Mouse (Mus musculus) gastrocnemius, postnatal 4 days (tissue): ENCODE measurements around the gene Mab21l2. TPM values are rescaled to one million over a fixed set of nuclear protein-coding genes. Genes with fewer than 3 reads are reported as not detected.
A peak's percentile ranks its signal among the peaks of the same experiment; 100 is the strongest.

Source experiments
- DNase-seq, 2 experiments: peaks; one replicate each; pipeline ENCODE4 v3.0.0; 2021 to 2022; ENCODE audit warnings: low spot score in 2 of 2, mixed read lengths in 2 of 2
- long read RNA-seq, 2 experiments: library from polyadenylated mRNA; stranded (forward); transcript quantifications; one replicate each; pipeline ENCODE4 v2.0.0; 2021
- total RNA-seq, 2 experiments: library from RNA; stranded (reverse); gene quantifications; 2 replicates each; pipeline ENCODE4 v1.2.3; 2021

The Mab21l2 gene
- 1 to 10 TPM in 1 of 2 experiments, under 1 TPM in 1; 0.74 to 1.9 TPM for total RNA-seq
- long read RNA-seq, experiment 1, partial matches to known transcripts: 0 of 2 reads
- long read RNA-seq, experiment 1, other reads (novel, unspliced or antisense): 0 of 2 reads
- long read RNA-seq, experiment 2, partial matches to known transcripts: 0 of 1 reads
- long read RNA-seq, experiment 2, other reads (novel, unspliced or antisense): 0 of 1 reads

DNA sequence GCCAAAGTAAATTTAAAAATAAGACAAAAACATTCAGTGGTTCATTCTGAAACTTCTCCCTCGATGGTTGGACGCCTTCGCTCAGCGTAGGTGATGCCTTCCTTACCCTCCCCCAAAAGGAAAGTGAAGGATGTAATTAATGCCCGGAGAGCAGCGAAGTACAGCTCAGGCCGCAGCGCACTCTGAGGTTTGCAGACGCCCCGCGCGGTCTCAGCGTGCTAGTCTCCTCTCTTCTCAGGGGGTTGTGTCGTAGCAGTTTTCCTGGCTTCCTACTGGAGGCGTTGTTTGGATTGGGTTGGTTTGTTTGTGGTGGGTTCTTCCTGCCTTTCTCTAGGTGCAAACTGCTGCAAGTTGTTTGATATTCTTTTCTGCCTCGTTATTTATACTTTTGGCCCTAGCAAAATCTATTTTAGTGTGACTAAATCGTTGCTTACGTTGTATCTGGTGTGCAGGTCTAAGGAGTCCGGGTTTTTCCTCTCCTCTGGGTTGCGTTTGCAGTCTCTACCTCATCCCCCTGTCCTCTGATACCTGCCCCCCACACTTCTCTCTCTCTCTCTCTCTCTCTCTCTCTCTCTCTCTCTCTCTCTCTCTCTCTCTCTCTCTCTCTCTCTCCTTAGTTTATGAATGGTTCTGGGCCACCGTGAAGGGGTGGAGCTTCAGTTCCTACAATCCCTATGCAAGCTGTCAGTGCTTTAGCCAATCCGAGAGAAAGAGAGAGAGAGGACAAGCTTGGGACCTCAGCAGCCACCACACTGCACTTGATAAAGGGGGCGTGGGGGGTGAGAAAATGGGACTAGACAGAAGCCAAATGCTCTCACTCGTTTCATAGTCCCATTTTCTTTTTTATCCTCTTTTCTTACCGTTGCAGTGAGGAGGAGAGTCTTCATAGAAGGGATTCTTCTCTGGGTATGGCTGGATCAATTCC is at the start of gene Mab21l2:
Mab21l2 (minus strand) TSS at position 539 of the 925 bp plus-strand sequence.
- peak; percentile 19 to 48 for DNase-seq

DNA sequence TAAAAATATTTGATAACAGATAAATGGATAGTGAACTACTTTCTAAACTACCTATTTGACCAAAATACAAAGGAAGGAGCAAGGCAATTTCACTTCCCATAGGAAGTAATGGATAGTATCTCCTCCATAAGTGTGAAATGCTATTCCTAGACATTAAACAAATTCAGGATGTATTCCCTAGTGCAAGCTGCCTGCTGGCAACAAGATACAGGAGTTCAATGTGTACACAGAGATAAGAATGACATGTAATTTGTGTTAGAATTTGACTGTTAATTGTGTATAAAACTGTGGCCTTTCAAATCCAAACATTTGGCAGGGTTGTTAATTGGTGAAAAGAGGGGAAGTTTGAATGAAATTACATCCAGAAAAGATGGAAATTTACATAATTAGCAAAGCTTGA is 26.9 kb upstream of the Mab21l2 start:
- DNase-seq: no peak

DNA sequence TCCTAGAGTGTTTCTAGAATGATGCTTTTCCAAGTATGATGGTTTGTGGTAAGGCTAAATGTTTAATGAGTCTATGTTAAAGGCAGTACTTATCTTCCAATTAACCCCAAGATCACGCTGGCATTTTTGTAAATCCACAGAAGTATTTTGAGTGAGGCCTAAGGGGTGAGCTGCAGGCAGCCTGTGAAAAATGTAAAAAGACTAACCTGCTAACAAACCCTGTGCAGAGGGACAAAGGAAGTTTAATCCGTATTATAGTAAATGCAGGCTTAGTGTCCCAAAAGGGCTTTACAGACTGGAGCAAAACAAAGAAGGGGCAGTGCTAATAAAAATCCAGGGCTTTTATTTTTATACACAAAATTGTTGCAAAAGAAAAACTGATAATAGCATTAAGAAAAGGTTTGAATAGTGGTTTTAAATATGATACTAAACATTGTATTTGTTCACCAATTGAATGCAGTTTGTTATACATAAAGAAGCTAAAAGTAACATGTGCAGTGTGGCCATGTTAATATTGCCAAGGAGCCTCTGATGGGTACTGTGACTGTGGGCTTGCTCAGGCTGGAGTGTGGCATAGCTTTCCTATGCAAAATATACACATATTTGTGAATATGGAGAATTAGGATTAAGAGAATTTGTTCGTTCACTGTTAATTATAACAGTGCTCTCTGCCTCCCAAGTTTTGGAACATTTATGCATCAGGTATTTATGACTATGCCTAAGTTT is 24.3 kb upstream of the Mab21l2 start:
- no peak for DNase-seq

DNA sequence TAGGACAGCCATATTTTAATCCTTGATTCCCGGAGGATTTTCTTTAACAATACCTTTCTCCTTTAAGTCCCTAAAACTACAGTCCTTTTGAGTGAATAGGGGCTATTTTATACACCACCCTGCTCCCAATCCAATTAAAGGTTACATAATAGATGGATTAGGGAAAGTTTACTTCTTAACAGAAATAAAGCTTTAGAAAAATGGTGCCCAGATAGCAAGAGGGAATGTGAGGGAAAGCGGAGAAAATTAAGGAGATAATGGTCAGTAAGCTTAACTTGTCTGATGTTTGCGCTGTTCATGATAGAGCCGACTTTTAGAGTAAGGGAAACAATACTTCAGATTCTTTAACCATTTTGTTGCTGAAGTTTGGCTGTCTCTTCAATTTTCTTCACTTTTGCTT is 23.1 kb upstream of the Mab21l2 start:
- DNase-seq: no peak

DNA sequence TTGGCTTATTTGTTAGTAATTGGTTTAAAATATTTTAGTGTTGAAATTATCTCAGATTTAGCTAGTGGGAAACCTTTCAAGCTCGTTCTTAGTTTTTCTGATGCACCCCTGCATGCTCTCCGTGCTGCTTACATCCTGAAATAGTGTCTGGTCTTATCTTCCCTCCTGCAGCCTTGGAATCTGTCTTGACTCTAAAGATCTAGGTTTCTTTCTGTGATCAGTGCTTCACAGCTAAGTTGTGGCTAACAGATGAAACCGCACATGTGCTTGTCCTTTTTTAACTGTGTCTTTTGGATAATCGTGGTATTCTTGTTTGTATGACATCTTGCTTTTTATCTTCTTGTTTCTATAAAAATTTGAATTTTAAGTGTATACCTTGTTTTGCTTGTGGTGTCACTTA is 18.9 kb upstream of the Mab21l2 start:
- no peak for DNase-seq

DNA sequence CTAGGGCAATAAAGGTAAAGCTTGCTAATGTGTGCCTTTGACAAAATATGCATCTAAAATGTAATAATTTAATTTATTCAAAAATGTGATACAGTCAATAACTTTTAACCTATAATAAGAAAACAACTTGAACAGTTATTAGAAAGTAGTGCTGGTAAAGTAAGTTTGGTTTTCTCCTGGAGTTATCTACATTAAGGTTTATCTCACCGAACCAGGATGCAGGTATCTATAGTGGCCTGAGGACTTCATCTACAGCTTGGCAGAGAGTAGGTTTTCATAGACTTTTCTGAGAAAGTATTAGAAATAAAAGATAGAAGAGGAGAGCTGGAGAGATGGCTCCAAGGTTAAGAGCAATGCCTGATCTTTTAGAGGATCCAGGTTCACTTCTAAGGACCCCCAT is 13.0 kb upstream of the Mab21l2 start:
- no peak for DNase-seq

DNA sequence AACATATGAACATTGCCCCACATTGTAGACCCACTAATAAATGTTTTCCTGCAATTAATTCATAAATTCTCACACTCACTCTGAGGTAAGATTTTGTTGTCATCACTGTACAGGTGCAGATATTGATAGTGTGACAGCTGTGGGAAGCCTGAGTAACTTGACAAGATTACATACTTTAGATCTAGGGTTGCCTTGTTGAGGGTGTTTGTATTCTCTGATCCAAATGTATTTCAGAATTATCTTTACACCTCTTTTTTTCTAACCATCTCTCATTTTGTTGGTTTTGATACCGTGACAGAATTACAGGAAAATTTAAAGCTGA is 12.6 kb upstream of the Mab21l2 start:
- DNase-seq: no peak

DNA sequence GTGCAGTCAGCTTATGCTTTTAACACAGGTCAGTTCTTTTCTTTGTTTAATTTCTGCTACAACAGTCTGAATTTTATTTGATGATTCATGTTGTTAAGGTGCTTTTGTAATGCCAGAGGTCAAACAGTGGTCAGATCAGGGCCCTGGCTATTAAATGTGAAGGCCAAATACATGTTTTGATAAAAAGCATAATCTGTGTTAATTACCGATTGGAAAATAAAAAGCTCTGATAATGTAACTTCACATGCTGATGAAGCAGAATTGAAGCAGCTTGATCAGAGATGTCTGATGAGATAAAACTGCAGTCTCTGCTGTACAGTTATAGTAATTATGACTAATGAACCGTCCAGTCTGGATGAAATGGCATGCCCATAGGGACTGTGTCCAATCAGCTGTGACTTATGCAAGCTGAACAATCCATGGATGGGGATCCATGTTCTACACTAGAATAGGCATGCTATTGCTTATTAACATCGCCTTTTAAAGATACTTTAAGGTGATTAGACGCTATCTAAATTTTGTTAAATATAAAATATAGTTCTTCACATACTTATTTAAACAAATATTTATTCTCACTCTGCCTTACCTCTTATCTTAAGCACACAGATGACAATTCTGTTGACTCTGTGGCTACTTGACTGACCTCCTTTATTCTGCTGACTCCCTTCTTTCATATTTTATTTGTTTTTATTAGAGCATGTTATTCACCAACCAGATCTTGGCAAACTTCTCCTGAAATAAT is 12.0 kb upstream of the Mab21l2 start:
- DNase-seq: no peak

DNA sequence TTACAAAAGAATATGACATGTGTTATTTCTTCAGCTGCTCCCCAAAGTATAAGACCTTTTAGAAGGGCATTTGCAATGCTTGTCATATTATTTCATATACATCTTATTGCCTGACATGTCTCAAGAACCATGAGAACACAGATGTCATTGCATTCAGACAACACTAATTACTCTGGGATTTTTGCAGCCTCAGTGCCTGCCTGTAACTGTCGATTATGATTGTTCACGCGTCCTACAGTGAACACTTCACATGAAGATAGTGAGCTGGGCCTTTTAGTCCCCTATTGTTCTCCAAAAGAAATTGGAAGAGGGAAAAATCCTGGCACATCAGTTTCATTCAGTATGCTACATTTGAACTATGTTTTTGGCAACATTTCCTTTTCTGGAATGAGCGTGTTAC is 11.2 kb upstream of the Mab21l2 start:
- no peak for DNase-seq

DNA sequence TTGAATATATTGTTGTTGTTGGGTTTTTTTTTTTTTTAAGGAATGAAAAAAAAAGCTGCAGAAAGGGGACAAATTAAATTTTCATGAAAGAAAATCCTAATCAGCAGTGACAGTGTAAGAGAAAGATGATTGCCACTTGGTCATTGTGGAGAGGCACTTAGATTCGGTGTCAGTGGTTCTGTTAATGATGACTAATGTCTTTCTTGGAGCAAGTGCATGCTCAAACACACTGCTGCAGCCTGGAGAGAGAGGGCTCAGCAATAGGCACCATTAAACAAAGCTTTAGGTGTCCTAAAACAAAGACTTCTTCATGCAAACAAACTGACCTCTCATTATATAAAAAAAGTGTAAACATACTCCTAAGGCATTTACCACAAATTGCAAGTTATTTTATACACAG is 10.5 kb upstream of the Mab21l2 start:
- no peak for DNase-seq

DNA sequence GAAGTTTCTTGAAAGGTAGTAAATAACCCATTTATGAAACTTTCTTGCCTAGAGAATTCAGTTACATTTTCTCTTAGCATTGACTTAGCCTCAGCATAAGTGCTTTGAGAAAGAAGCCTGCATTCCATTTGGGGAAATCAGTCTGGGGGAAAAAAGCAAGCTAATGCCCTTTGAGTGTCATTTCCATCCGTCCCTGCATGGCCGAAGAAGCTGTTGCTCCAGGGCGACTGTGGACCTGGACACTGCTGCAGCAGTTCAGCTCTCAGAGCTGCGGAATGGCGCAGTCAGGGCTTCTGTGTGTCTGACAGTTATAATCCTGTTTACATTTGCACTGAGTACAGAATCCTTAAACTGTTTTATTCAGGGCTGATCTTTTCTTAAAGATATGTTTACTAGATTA is 3.7 kb upstream of the Mab21l2 start:
- DNase-seq: no peak

DNA sequence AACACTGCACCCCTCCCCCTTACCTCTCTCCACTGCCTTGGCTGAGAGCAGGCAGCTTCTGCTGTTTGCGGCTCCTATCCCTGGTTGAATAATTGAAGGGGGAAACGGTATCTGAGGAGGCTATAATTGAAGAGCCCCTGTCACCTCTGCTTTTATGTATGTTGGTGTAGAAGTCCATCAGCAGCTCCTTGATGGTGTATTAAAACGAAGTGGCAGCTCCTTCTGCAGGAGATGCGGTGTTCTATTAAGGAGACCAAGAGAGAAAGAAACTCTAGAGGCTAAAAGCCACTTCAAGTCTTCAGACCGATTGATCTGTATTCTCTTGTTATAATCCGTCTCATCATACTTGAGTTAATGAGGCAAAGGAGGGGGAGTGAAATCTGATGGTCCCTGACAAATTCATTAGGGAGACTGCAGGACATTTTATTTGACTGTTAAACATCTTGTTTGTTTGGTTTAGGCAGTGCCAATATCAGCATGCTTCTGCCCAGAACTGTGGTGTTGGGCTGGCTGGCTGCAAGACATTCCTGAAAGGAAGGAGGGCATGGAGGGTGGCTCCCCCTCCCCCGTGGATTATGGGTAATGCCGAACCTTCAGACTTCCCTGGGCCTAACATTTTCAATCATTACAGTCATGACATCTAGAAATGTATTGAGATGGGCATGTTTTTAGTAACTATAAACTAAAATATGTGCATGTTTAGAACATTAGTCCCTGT is 2.7 kb upstream of the Mab21l2 start:
- no peak for DNase-seq

DNA sequence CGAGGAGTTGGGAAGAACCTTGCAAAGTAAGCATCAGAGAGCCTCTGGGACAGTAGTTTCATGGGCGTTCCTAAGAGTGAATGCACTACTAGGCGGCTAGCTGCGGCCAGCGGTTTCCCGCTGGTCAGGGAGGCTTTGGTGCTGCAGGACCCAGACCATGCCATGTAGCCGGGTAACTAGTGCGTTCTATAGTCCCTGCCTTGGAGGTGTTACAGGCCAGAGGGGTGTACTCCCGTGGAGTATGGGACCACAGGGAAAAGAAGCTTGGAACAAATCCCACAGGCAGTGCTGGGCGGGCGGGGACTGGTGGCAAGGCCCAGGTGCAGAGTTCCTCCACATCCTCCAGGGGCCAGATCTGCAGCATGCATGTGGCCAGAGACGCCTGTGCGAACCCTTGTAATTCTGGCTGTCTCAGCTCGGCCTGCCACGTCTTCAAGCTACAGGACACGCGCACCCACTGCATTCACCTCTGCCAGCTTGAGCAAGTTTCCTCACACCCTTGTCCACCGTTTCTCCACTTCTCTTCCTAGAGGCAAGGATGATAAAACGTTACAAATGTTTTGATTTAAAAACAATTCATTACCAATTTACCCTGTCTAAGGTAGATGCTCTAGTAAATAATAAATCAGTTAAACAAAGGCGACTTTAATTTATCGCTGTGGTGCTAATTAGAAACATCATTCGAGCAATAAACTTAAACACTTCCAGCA is 2.0 kb upstream of the Mab21l2 start:
- DNase-seq: peak in 1 of 2 experiments; percentile 13

DNA sequence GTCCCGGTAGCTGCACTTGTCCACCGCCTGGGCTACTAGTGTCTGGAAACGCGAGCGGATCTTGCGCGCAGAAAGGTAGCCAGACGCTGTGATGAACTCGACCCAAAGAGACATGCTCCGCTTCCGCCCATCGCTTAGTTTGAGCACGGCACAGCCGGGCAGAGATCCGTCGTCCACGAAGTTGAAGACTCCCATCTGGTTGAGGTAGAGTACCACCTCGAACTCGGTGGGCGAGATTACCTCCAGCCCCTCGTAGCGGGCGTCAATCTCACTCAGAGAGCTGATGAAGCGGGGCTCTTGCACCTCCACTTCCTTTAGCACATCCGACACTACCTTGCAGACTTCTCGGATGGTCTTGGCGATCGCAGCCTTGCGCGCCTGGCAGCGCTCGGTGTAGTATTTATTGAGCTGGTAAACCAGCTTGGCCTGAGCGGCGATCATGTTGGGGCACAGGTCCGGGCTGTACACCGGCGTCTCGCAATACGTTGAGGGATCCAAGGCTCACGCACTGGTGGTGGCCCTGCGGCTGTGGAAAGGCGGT is 1.1 kb downstream of the Mab21l2 start:
- DNase-seq: peak; percentile 16 to 31

DNA sequence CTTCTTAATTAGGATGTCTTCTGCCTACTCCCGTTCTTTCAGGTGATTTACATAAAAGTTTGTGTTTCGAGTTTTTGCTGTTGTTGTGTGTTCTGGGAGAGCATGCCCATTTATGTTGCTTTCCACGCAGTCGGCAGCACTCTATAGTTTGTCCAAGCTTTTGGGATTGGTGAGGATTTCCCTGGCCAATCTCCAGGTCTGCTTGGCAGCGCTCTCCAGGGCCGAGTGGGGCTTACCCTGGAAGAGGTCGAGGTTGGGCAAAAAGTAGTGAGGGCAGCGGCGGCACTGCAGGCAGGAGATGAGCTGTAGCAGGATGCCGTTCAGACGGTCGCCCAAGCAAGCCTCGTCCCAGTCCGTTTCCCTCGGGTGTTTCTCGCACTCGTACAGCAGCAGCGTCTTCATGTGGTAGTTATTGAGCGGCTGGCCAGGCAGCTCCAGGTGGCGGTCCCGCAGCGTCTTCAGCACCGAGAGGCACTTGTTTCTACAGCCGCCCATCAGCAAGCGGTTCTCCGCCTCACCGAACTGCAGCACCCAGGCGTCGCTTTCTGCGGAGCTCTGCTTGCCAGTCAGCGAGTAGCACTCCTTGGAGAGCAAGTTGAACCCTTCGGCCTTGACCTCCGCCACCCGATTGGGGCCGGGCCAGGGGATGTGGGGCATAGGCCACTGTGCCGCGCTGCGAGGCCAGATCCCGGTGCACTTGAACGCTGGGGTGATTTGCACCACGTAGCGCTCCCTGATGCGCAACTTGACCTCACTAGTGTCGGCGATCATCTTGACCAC is 1.8 kb downstream of the Mab21l2 start:
- DNase-seq: peak; percentile 24 to 60

DNA sequence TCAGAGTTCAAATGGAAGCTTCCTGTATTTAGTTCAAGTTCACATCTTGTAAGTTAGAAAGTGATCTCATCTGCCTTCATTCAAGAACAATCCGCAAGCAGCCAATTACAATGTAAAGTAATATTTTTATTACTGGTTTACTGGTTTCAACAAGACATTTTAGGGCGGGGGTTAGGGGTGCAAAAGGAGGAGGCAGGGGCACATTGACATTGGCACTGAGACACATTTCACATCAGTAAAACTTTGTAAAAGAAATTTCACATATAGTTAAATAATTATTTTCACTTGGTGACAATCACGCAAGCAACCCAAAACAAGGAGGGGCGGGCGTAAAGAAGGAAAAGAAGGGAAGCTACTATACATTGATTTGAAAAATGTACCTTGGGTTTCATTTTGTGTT is 2.5 kb downstream of the Mab21l2 start:
- no peak for DNase-seq

DNA sequence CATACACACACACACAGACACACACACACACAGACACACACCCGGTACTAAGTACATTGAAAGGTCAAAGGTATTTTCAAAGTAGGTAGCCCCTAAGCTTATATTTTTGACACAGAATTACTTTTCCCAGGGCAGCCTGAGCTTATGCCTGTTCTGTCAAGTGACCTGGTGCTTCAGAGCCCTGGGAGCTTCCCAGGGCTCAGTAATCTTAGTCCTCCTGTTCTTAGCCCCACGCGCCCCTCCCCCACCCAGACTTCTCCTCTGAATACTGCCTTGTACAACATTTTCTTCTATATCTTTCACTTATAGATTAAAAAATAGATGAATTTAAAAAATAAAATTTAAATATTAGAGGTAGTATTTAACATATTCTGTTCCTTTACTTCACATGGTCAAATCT is 3.6 kb downstream of the Mab21l2 start:
- DNase-seq: peak in 1 of 2 experiments; percentile 22

DNA sequence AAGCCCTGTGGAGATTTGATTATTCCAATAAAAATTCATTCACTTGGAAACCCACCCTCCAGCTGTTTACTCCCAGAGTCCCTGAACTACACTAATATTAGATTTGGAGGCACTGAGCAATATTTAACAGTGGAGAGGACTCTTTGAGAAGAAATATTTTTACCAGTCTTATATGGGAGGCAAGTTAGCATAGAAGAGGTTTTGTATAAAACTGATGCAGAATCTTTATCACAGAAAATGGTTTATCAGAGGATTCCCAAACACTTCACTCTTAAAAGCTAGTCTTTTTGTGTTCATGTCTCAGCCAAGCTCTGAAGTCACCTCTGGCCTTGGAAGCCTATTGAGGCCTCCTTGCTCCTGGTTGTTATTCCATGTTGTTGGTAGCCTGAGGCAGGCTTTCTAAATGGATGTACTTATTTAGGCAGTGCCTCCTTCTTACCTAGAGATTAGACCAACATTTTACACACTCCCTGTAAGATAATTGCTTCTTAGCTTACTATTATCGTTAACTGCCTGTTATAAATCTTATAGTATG is 6.5 kb downstream of the Mab21l2 start:
- DNase-seq: no peak
